Mouse (Mus musculus) urinary bladder, postnatal 36 days (tissue): ENCODE data around the gene Gm14862.
"Not testable (repeated sequence)": the region's sequence is repeated elsewhere in the genome, so short reads cannot be mapped to it uniquely, and the experiment has no call there.

ENCODE experiments used
- DNase-seq, 2 experiments: peaks; one replicate each; pipeline ENCODE4 v3.0.0; 2022; ENCODE audit warnings: low spot score in 2 of 2, mixed read lengths in 1 of 2

The Gm14862 gene

DNA sequence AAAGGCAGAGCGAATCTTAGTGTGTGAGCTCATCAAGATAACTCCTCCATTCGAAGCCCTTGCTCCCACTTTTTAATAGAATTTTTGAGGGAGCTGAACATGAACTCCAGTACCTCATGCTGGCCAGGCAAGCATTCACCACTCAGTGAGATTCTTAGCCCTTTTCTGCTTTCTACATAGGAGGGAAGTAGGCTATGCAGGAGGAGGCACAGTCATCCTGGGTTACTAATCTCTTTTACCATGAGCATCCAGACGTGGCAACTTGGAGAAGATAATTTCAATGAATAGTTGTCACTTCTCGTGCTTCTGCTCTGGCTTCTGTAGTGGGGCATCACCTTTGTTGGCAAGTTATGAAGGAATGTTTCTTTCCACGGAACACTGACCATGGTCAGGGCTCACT is at the start of gene Gm14862:
TSS of gene Gm14862 (minus strand) at position 134 of the 400 bp plus-strand sequence.
- no peak for DNase-seq

DNA sequence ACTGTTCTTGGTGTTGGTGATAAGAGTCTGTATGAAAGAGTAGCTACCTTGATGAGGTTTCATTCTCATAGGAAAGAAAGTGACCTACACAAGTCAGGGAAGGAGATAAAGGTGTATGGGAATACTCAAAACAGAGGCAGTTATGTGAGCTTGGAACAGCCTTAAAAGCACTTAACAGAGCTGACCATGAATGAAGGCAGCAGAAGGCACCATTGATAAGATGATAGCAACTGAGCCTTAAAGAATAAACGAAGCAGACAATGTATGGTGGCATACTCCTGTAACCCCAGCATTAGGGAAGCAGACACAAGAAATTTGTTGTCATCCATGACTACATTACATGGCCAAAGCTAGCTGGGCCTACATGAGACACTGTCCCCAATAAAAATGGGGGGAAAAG is 46.8 kb upstream of the Gm14862 start:
- no peak for DNase-seq

GRCm38 (mm10) chrX:9302791-9303190 is 46.1 kb upstream of the Gm14862 start:
- no peak for DNase-seq

DNA sequence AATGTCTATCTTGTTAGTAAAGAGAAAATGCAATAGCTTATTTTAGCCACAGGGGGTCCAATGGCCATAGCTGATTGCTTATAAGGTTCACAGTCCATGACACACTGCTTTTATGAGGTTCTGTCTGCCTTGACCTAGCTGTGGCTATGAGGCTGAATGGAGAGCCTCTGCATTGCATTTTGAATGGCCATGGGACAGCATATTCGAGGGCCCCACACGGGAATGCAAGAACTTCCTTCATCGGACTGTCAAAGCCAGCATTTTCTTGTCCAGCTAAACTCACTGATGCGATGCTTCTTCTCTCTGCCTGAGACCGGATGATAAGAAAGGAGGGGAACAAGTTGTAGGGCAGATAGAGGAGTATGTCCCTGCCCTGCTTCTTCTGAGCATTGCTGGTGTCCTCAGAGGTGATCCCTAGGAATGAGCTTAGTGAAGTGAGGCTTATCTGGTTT is 41.7 kb upstream of the Gm14862 start:
- no peak for DNase-seq

DNA sequence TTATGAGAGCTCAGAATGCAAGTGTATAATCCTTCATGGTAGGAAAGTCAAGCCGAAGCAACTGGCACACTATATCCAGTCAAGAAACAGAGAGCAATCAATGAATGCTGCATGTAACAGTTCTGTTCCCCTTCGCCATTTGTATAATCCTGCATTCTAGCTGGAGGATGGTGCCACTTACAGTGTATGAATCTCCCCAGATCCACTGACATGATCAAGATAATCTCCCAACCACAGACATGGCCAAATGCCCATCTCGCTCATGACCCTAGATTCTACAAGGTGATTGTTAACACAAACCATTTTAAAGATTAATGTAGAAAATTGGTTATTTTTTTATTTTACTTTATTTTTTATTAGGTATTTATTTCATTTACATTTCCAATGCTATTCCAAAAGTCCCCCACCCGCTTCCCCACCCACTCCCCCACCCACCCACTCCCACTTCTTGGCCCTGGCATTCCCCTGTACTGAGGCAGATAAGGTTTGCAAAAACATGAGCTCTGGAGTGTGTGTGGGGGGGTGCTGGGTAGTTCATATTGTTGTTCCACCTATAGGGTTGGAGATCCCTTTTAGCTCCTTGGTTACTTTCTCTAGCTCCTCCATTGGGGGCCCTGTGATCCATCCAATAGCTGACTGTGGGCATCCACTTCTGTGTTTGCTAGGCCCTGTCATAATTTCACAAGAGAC is 36.6 kb upstream of the Gm14862 start:
- not testable (repeated sequence) for DNase-seq

GRCm38 (mm10) chrX:9283464-9283863 is 26.8 kb upstream of the Gm14862 start, which contains the start of gene H2al1m:
TSS of gene H2al1m (plus strand) at chrX:9283764.
- not testable (repeated sequence) for DNase-seq

- no peak for DNase-seq
Measured at GRCm38 (mm10) chrX:9274321-9274720, 17.6 kb upstream of the Gm14862 start.

GRCm38 (mm10) chrX:9273377-9274002 is 16.8 kb upstream of the Gm14862 start:
- no peak for DNase-seq

GRCm38 (mm10) chrX:9272460-9273361 is 16.0 kb upstream of the Gm14862 start, which contains the start of gene Xk:
TSS of gene Xk (plus strand) at chrX:9272756.
- DNase-seq: peak; percentile 16 to 25

DNA sequence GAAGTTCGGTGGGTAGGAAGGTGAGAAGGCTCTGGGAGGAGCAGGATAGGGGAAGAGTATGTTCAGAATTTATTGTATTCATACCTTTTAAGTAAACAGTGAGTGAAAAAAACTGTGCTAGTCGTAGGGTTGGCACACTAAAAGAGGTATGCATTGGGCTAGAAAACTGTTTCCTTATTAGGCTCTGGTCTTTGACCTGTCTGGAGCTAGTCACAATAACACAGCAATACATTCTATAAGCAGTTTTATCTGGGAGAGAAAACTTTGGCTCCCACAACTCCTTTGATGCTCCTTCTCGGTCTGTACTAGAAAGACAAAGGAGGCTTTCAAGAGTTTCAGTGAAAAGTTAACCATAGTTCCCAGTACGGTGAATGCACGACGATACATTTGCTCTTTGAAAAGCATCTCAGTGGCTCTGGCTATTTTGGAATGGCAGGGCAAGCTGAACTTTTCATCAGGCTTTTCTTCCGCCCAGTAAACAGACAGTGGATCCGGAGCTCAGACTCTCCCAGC is 15.3 kb upstream of the Gm14862 start:
- no peak for DNase-seq

DNA sequence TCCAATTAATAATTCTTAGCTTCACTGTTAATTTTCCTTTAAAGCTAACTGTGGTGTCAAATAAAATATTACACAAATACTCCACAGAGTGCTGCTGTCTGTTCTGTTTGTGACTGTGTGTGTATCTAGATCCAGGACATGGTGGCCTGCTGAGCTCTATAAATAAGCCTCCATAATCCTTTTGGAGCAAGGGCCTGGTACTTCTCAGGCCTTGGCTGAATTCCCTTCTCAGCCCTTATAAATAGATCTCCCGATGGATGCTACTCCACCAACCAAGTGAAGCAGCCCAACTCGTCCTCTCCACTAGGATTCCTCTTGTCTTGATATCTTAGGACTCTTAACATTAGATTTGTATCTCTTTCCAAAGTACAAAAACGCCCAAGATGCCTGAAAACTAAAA is 14.4 kb upstream of the Gm14862 start:
- no peak for DNase-seq

- no peak for DNase-seq
Measured at GRCm38 (mm10) chrX:9259267-9259666, 2.6 kb upstream of the Gm14862 start.

- DNase-seq: no peak
Measured at GRCm38 (mm10) chrX:9257831-9258230, 1.1 kb upstream of the Gm14862 start.

DNA sequence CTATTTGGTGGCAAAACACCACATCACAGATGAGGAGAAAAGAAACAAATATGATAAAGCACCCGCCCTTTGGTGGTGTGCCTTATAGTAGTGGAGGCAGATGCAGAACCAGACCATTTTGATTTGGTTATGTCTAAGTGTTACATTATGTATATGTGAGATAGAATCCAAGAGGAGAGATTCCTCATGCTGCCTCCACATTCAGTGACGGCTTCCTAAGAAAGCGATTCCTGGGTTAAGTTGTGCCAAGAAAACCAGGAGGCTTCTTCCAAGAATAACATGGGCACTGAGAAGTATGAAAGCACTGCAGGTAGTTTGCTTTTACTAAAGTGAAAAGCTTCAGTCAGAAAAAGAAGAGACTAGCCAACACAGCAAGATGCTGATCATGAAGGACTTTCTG is 1.8 kb downstream of the Gm14862 start:
- no peak for DNase-seq

DNA sequence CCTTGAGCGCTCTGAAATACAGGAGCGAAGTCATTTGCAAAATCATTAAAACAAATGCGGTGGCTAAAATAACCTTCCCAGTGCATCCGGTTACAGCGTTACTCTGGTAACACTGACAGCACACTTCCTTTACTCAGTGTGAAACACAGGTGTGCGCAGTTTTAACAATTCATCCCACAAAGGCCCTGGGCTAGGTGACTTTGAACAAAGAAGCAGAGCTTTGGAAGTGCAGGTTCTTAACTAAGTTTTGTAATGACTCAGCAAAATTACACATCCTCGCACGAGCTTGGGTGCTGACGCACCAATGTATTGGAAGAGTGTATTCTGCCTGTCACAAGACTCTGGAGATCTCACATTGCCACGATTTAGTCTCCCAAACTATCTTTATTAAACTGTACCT is 2.7 kb downstream of the Gm14862 start:
- DNase-seq: no peak

- DNase-seq: peak in 1 of 2 experiments; percentile 19
Measured at GRCm38 (mm10) chrX:9248911-9249310, 7.8 kb downstream of the Gm14862 start.

DNA sequence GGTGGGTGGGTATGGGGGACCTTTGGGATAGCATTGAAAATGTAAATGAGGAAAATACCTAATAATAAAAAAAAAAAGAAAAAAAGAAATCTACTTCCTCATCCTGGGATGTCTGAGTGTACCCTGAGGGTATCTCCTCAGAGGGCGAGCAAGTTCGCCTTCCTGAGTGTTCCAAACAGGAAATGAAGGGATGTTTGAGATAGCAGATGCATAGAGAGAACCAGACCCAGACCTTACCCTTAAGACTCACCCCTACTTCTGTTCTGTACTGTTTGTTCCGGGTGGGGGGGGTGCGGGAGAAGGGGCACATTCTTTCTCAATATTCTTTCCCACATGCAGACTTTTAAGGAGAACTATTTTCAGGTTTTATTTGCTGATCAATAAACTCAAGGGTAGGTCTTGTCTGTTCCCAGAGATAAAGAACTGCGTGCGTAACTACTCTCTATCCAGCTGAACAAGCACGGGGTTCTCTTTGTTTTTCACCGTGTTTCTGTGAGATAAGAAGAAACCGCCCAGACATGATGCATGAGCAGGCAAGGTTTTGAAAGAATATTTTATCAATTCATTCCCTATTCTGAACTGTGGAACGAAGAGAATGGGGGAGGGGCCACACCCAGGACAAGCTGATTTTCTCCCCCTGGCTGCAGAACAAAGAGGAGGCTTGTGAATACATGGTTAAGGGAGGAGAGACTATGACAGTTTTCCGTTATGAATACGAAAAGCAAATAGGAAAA is 11.9 kb downstream of the Gm14862 start:
- DNase-seq: no peak

DNA sequence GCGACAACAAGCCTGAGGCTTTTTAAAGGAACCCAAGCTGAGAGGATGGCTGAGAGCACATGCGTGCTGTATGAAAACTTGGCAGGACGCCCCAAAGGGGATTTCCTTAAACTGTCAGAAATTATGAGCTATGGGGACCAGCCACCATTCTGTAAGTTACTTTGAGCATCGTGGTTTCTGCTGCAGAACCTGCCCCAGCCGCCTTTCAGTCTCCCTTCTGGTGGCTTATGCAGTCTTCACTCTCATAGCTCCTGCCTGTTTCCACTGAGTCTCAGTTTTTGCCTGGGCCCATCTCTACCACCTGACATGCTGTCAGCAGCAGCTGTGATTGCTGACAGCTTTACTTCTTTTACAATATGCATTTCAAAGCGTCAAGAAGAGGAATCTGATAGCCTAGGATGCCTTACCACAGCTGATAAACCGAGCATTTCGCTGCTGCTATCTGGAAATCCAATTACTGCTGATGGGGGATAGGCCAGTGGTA is 13.3 kb downstream of the Gm14862 start:
- DNase-seq: no peak

DNA sequence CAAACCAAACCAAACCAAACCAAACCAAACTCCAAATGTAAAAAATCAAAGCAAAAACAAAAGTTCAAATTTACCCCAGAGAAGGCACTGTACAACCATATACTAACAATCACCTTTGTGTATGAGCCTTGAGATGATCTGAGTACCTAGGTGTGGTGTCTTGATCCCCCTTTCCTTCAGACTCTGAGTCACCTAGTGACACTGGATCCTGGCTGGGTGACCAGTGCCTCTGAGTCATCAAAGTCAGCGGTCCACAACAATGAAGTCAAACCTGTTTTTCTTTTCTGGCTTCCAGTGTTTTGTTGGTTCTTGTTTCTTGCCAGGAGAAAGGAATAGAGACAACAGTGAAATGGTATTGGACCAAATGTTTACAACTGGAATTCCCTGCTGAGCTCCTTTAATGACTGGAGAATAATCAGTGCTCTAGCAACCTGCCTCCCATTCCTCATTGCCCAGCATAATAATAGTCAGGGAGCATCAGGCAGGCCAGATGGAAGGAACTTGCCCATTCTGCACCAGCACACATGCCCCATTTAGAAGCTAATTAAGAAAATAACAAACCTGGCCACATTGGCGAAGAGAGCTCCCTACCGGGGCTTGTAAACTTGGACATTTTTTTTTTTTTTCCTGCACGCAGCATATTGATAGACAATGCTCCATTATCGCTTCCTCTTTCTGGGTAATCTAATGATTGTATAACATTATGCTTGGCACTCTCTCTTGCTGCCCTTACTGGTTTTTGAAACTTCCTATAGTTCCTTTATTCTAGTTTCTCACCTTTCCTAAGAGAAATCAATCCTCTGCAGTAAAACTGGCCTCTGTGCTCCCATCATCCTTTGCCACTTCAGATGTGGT is 15.7 kb downstream of the Gm14862 start:
- DNase-seq: peak in 1 of 2 experiments; percentile 21

DNA sequence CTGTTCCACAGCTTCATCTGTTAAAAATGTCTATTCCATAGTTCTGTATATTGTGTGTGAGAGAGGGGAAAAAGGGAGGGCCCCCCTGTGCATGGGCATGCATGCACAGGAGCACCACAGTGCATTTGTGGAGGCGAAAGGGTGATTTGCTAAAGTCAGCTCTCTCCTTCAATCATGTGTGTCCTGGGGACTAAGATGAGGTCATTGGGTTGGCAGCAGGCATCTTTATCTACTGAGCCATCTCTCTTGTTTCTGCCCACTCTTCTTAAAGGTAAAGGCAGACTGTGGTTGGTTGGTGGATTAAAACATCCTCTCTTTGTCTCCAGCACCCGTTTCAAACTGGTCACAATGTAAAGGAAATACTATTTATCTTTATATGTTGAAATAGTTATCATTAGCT is 29.6 kb downstream of the Gm14862 start:
- no peak for DNase-seq
